Mouse (Mus musculus) thymus, postnatal 4 days (tissue): ENCODE measurements at regions not wholly inside any gene's neighbourhood (a gene's known extent, or its start where the extent isn't known, plus 50 kb on each side); places are given as distances from the start of the nearest gene placed in this dataset.
"Not testable (repeated sequence)": the region's sequence is repeated elsewhere in the genome, so short reads cannot be mapped to it uniquely, and the experiment has no call there.

Experiments
- DNase-seq: peaks from one replicate; pipeline ENCODE4 v3.0.0; 2021

DNA sequence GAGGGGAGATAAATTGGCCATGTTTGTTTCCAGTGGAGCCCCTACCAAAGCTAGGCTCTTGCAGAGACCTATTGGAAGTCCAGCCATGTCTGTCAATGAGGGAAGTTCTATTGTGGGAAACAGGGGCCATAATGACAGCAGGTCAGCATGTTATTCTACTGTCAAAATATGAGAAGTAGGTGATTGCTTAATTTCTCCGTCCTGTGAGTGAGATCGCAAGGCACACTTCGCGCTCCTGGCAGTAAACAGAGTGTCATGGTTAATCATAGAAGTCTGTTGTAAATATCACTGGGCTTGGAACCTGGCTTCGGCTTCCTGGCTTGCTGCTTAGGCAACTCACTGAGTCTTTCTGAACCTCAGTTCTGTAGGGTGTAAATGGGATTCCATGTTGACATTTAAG is 72.5 kb upstream of the Ccdc122 start:
- no peak for DNase-seq

DNA sequence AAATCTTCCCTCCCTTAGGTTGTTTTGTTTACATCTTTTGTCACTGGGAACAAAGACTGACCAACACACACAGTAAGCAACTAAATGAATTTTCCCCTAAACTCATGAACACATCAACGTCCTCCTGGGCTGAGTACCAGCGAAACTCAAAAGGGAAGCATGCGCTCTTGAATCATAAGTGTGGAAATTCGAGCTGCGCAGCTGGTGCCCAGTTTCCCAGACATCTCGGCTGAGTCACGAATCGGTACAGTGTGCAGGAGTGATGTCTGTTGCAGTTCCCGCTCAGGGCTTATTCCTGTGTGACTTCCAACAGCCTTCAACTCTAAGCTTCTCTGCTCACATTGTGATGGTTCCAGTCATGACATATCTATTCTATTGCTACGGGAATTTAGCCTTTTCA is 77.7 kb upstream of the Ccdc122 start:
- no peak for DNase-seq

DNA sequence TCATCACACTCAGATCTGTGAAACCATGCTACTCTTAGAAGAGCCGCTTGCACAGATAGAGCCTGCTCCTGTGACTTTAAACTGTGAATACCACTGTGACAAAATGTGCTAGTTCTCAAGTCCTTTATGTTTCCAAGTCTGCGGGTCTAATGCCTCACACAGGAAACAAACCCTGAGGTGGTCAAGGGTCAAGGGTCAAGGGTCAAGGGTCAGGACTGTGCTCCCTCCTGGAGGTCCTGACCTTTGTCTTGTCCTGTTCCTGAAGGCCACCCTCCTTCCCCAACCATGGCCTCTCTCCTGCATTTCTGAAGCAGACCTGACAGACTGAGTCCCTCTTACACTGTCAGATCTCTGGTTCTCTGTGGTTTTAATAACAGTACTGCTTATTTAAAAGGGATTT is 79.4 kb upstream of the Ccdc122 start:
- DNase-seq, result no peak

DNA sequence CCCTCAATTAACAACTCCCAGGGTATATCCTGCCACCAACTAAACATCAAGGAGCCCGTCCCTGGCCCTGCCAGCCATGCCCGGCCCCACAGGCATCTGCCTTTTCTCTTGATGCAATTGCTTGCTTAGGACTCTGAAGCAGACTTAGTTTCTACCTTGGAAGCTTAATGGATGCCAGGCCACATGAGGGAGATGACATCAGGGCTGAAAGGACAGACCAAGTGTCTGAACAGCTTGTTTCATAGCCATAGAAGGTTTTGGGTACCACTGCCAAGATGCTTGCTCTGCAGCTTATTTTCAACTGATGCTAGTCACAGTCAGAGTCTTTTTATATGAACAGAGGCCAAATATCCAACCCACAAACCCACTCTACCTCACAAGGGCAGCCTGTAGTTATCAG is 83.4 kb upstream of the Ccdc122 start:
- no peak for DNase-seq

DNA sequence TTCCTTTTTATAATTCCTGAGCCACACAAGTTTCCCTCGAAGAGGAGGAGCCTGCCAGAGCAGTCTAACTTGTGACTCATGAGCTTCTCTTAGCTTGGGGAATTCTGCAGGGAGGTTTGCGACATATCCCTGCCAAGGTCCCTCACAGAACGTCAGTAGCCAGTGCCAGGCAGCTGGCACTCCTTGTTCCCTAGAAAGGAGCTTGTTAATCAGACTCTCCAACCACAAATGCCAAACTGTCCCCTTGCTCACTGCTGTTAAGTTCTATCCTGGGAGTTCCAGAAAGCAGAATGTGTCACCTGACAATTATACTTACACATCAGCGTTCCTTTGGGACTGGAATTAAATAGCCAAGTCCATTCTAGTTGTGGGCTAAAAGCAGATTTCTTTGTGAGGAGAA is 85.1 kb upstream of the Ccdc122 start:
- DNase-seq, result no peak

DNA sequence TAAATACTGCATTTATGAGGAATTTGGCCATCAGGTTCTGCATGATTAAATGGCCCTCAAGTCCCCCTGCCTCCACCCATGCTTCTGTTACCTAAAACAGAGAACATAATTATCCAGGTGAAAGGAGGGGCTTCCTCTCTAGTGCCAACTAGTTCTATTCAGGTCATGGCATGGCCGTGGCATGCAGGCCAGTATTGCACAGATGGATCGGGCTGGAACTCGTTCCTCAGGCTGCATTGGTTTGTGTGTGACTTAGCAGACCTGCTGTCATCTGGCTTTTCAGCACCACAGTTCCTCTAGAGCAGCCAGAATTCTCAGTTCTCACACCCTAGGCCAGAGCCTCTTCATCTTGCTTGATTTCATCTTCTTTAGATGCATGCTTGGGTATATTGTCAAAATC is 87.2 kb upstream of the Ccdc122 start:
- DNase-seq, result no peak

DNA sequence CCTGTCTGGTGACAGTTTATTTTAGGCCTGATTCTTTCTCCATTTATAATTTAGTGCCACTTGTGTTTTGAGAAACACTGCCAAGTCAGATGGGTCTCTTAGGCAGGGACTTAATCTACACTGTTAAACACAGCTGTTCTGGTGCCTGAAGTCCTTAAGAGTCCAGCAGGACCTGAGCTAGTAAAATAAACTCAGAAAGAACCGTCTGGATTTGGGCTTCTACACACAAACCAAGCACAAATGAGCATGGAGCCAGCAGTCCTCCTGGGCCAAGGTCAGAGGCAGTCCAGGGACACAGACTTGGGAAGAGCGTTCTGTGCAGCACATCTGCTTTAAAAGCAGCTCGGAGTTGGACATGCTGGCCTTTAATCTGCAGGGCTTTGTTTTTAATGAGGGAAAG is 87.6 kb upstream of the Ccdc122 start:
- no peak for DNase-seq

DNA sequence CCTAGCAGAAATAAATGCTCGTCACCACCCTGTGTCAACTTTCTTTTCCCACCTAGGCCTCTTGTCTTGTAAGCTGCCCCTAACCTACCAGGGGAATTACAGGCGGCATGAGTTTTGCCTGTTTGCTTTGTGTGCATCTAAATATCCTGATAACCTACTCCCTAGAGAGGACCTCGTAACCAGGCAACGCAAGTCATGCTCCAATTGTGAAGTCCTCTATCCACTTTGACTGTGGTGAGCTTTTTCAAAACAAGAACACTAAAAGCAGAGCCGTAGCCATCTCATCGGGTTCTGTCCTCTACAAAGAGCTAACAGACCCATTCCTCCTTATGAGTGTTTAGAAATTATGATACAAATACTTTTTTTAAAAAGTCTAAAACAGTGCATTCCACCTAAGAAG is 88.1 kb upstream of the Ccdc122 start:
- no peak for DNase-seq

DNA sequence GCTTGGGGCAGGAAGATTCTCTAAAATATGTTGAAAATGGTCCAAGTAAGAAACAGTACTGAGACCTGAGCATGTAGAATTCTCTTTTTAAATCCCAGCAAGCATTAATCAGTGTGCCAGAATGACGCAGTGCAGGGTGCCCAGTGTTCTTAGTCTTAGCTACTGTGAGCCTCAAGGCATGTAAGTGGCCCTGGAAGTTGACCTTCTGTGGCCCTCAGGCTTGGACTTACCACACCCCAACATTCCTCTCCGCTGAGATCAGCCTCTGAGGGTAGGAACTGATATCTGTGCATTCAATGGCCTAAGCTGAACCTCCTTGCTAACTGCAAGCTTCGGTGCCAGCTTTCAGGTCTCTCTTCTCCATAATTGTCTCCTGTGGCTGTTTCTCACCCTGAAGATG is 89.4 kb upstream of the Ccdc122 start:
- DNase-seq, result no peak

DNA sequence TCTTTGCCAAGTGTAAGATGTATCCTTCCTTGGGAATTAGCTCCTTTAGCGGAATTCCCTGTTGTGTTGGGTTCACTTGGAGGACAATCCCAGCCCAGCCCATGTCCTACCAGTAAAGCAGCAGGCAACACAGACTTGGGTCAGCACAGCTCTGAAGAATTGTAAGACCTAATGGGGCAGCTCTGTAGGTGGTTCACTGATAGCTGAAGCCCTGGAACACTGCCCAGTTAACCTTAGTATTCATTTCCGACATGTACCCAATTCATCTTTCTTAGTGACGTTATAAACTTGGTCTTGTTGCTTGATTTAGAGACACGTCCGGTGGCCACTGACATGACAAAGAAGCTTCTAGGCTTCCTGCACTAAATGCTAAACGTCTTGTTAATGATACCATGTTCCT is 90.9 kb upstream of the Ccdc122 start:
- DNase-seq, result no peak

DNA sequence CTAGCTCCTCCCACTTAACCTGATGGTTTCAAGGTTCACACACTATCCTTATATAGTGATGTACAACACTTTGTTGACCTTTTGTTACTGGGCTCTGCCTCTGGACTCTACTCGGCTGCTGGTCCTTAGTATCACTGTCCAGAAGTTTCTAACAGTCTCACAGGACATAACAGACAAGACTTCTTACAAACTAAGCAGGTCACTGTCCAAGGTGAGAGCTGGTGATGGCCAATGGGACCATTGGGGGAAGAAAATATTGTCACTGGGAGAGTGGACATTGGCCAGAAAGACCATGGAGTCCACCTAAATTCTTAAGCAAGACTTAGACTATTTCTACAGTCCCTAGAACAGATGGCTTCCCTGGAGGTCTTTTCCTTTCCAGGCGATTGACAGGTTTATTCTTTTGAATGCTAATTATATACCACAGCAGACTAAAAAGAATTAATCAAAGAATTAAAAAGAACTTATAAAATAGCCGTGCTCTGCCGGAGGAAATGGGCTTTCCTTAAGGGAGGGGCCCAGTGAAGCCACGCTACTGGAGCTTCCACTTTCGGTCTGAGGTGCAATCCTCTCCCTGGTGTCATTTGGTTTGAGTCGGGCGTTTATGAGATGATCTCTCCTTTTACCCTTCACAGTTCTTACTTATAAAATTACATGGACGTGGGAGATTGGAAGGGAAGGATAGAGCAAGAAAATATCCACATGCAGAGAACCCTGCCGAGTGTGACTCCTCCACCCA is 94.9 kb upstream of the Ccdc122 start:
- no peak for DNase-seq

DNA sequence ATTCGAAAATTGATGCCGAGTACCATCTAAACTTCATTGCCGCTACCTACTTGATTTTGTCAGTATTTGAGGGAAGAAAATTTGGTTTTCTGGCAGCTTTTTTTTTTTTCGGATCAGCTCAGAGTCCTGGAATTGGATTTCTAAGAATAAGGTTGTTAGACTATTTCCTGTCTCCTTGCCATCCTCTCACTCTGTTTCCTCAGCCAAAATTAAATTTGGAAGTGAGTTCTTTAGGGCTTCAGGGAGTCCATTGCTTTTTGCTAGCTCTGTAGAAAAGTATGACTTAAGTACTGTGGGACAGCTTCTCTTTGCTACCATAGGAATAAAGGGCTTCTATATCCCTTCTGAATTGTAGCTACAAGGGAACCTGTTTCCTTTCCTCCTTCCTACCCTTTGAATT is 96.1 kb upstream of the Ccdc122 start:
- no peak for DNase-seq

DNA sequence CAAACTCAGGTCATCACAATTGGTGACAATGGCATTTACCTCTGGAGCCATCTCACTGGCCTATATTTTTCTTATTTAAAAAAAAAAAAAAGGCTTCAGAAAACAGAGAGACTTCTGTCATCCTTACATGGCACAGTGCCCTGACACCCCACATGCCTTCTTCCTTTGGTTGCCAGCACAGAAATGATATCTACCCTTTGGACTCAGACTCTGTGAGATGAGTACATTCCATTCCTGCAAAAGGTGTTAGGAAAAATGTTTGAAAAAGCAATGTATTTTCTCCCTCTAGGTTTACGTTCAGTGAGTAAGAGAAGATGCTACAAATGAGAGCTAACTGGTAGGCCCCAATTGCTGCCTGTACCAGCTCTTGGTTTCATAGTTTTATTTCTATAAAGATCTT is 99.9 kb upstream of the Ccdc122 start:
- no peak for DNase-seq

DNA sequence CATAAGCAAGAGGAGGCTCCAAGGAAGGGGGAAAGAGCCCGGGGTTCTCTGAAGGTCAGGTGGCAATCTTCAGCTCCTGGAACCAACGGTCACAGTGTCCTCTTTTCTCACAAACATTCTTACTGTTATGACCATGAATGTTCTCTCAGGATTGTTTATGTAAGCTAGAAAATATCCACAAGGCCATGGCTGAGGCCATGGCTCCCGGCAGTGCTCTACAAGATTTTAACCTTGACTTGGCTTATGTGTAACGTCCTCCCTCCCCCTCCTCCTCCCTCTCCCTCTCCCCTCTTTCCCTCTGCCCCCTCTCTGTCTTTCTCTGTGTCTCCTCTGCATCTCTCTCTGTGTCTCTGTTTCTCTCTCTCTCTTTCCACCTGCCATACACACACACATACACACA is 100.5 kb upstream of the Ccdc122 start:
- DNase-seq, result not testable (repeated sequence)

DNA sequence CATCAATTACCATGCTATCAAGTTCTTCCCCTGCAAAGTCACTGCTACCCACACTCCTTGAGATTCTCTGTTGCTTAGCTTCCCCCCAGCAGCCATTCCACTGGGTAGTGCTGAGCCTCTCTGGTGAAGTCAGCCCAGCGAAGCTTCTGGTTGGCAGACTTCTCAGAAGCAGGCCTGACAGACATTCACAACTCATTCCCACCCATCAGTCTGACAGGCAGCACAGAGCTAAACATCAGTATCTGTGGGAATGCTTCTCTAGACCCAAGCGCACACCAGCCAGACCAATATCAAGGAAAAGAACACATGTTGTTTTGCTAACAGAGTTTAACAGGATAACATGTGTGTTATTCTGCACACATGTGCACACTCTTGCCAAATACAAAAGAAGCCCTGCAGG is 101.1 kb upstream of the Ccdc122 start:
- DNase-seq, result no peak

DNA sequence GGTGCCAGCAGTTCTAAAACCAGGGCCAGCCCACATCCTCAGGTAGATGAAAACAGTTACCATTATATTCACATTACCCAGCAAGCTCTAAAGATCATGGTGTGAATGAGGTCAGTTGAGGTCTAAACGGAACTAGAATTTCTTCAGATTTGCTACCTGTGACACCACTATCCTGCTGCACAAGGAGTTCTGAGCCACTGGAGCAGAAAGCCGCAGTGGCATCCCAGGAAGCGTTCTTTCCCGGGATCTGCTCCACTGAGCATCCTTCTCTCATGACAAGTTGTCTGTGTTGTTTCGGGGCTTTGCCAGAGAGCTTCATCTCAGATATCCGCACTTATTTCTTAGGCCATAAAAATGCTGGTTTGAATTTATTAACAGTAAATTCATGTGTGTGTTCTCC is 103.7 kb upstream of the Ccdc122 start:
- DNase-seq, result no peak

DNA sequence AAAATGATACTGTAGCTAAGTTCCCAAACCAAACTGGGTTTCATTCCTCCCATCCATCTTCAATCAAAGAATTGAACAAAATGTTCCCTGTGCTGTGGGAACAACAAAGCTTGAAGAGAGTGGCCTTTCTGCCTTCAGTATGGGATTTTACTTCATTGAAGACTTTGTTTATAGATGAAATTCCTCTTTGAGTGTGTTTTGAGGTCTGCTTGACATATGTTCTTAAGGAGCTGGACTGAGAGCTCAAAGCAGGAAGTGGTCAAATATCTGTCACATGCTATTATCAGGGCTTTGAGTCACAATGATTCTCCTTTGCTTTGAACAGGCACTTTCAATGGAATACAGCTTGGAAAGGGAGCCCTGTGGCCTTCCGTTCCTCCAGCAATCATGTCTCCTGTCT is 105.2 kb upstream of the Ccdc122 start:
- no peak for DNase-seq

DNA sequence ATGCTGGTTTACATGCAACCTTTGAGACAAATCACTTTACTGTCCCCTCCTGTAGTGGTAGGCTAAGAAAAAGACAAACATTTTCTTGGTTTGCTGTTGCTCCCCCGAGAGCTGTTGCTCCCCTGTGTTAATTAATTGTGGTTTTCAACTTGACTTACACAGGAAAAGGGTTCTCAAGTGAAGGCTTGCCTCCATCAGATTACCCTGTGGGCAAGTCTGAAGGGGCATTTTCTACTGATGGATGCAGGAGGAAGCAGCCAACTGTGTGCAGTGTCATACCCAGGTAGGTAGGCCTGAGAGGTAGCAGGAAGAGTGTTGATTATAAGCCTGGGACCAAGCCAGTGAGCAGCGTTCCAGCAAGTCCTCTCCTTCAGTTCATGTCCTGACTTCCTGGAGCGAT is 107.0 kb upstream of the Ccdc122 start:
- no peak for DNase-seq

DNA sequence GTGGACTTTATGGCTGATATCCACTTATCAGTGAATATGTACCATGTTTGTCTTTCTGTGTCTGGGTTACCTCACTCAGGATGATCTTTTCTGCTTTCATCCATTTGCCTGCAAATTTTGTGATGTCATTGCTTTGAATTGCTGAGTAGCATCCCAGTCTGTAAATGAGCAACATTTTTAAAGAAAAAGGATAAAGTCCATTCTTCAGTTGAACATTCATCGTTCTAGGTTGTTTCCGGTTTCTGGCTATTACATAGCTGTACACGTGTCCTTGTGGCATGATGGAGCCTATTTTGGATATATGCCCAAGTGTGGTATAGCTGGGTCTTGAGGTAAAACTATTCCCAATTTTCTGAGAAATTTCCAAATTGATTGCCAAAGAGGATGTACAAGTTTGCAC is 107.9 kb upstream of the Ccdc122 start:
- DNase-seq, result no peak

DNA sequence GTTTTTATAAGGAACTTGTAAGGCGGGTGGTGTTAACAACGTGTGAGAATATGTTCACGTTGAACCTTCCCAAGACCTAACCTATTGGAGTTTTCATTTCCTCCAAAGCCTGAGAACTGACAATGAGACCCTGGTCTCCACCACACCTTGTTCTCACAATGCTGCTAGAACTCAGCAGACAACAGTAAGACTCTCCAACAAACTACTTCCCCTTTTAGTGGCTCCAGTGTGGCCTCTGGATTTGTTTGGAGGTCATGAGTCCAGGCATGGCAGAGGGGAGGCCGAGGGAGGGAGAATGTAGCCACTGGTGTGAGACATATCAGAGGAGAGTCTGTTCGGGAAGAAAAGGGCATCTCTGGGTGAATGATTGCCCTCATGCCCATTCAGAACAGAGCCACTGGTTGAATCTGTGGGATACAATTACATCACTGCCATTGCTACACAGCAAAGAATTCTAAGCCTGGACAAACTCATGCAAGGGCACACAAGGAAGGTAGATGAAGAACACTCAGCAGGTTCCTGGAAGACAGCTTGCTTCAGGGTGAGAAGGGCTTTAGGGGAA is 109.2 kb upstream of the Ccdc122 start:
- DNase-seq, result no peak

DNA sequence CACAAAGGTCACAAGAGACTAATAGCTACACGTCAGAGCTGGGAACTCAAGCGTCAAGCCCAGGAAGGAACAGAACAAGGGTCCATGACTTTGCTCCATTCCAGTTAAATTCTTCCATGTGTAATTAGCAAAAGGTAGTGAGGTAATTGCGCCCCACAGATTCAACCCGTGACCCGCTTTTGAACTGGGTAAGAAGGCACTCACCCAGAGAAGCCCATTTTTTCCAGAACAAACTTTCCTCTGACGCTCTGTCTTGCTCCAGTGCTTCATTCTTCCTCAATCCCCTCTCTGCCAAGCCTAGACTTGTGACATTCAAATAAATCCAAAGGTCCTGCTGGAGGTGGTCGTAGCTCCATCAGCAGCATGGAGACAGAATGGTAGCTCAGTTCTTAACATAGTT is 110.2 kb upstream of the Ccdc122 start:
- DNase-seq, result no peak

DNA sequence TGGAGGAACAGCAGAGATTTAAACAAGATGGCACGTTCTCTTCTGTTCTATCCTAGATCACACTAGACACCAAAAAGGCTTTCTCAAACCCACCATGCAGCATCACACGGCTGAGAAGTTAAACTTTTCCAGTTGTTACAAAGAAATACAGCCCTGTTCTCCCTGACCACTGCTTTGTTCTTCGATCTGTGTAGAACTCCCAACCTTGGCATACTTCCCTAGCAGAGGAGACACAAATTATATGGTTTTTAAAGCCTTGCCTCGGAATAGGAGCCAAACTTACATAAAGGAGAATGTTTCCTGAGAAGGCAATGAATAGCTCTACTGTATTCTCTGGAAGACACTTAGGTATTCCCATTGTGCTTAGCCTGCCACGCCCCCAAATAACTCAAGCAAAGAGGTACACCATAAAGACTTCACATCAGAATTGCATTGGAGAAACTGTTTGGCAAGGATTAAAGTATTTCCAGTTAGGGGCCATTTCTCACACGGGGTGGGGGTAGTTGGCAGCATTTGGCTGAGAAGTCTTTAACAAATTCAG is 114.1 kb upstream of the Ccdc122 start:
- DNase-seq, result no peak

DNA sequence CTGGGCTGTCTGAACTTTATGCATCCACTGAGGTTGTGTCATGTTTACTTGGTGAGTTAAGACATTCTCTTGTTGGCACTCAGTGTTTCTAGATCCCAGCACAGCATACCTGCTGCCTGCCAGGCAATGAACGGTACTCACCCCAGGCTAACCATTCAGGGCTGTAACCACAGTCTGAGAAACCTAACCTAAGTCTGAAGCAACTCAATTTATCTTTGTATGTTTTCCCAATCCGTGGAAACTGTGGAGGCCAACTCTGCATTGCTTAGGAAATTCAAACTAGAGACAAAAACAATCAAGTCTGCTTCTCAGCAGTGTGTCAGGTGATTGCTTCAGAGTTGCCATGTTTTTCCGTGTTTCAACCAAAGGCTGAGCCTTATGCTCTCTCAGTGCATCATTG is 118.5 kb upstream of the Ccdc122 start:
- DNase-seq, result no peak

DNA sequence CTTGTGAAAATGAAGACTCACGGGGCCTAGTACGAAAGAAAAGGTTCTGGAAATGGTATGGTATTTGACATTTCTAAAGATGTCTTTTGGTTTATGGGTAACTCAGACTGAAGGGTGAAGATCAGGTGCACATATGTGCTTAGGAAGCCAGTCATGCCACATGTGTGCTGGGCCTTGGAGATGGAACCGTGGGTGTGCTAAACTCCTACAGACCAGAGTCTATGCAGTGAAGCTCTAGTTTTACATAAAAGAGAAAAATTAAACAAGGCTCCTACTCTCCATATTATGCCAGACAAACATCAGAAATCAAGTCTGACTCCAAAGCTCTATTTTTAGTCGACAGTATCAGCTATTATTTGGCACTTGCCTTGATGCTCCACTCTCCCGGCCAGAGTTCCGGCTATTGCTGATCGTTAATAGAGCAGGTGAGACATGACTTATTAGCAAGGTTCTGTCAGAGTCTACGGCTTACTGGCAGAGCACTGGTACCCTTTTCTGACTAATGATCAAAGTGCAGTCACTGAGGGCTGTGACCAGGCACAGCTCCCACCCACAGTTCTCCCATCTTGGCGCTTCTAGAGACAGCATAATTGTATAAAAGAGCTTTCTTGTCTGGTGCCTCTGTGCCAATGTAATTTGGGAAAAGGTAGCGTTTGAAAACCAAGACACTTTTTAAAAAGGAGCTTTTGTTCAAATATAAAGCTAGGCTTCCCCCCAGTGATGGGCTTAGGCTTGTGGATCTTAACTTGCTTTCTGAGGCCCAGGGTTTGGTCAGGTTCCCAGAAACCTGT is 119.2 kb upstream of the Ccdc122 start:
- no peak for DNase-seq
